Mouse (Mus musculus) stomach, postnatal 0 days (tissue): ENCODE results near the gene 2310022A10Rik.

Experiments used
- CTCF ChIP-seq: IDR thresholded peaks from 2 replicates; pipeline ENCODE4 v1.5.1; 2016; ENCODE audit warnings: antibody characterized with exemption, low read depth, mild to moderate bottlenecking, moderate library complexity
- EP300 ChIP-seq: optimal IDR thresholded peaks from 2 replicates; pipeline ENCODE3; 2016; ENCODE audit warnings: antibody characterized with exemption

DNA sequence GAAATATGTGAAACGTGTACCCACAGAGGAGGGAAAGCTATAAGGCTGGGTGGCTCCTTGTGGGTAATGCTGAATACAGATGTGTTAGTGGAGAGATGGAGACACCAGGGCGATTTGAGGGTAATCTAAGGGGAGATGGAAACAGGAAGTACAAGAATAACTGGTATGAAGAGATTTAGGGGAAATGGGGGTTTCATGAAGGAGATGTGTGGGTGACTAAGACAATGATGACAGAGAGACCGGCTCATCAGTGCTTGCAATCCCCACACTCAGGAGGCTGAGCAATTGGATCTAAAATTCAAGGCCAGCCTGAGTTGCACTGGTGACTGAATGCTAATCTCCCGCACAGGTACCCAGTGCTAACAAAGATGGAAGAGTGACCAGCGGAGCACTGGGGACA, 963 bp upstream of the 2310022A10Rik start:
- TF ChIP-seq CTCF (no peak), EP300 (no peak)
